Mouse (Mus musculus): ENCODE data around the gene Afmid.

- TF ChIP-seq CTCF (IDR thresholded peaks at IDR 0.05; ENCODE audit: extremely low read depth, insufficient read depth, insufficient read length, insufficient replicate concordance) (no peak), POLR2A (IDR thresholded peaks at IDR 0.05; ENCODE audit: low read depth, low read length) (no peak)
Observed at GRCm38 (mm10) chr11:117877917-117878745, 52.4 kb downstream of the Afmid start.
